37 mouse cellular contexts compared by ENCODE assay signal in genomic region chr13:98743214-98743613, GRCm38 (mm10). TPM values are rescaled to one million over a fixed set of nuclear protein-coding genes. Genes with fewer than 3 reads are reported as not detected.
"Had no signal": no experiment of that assay in that cellular context is flagged by ENCODE, and none has a peak within 500 bp of the region (broad histone marks: within the 10 kb centered on the region; RNA-seq: fewer than 3 reads in every experiment).

No protein-coding gene starts in this region.

- H3K9me3 ChIP-seq: heart, embryonic 10.5 days; heart, embryonic 12.5 days; heart, embryonic 13.5 days; heart, embryonic 15.5 days; hindbrain, embryonic 10.5 days; hindbrain, embryonic 12.5 days; hindbrain, embryonic 13.5 days; hindbrain, embryonic 15.5 days; intestine, embryonic 15.5 days; kidney, embryonic 15.5 days had no signal

- H3K27ac ChIP-seq: heart, embryonic 10.5 days; heart, embryonic 13.5 days; heart, embryonic 15.5 days; hindbrain, embryonic 10.5 days; hindbrain, embryonic 12.5 days; hindbrain, embryonic 13.5 days; hindbrain, embryonic 14.5 days; hindbrain, embryonic 15.5 days; hindbrain, postnatal 0 days; intestine, embryonic 15.5 days; kidney, embryonic 15.5 days; kidney, postnatal 0 days; layer of hippocampus, adult 2 months had no signal

- DNase-seq: heart, postnatal 10 days; heart, postnatal 14 days; heart, postnatal 36 days; heart, postnatal 4 days; kidney, adult 11 months; kidney, adult 18-20 months; kidney, adult 2 months; kidney, adult 8-10 months; kidney, adult 9 months; kidney, postnatal 10 days; kidney, postnatal 14 days; kidney, postnatal 25 days; kidney, postnatal 36 days; kidney, postnatal 4 days; layer of hippocampus, adult 9-11 months; layer of hippocampus, postnatal 36 days had no signal

- H3K4me3 ChIP-seq: heart, embryonic 10.5 days; heart, embryonic 12.5 days; heart, embryonic 13.5 days; heart, embryonic 15.5 days; hindbrain, embryonic 10.5 days; hindbrain, embryonic 12.5 days; hindbrain, embryonic 13.5 days; hindbrain, embryonic 15.5 days; intestine, embryonic 15.5 days; kidney, embryonic 15.5 days; layer of hippocampus, adult 2 months had no signal

- H3K9ac ChIP-seq: heart, embryonic 12.5 days; heart, embryonic 13.5 days; heart, embryonic 15.5 days; hindbrain, embryonic 12.5 days; hindbrain, embryonic 13.5 days; hindbrain, embryonic 14.5 days; hindbrain, embryonic 15.5 days; intestine, embryonic 15.5 days; kidney, embryonic 15.5 days had no signal

- ATAC-seq: hindbrain, embryonic 16.5 days; hindbrain, postnatal 0 days; inflammation-experienced regulatory T-cells, adult 6 months; intestine, embryonic 15.5 days; intestine, embryonic 16.5 days; intestine, postnatal 0 days had no signal

- H3K4me2 ChIP-seq: heart, embryonic 11.5 days; heart, embryonic 12.5 days; heart, embryonic 13.5 days; heart, embryonic 15.5 days; hindbrain, embryonic 12.5 days; hindbrain, embryonic 13.5 days; hindbrain, embryonic 14.5 days; hindbrain, embryonic 15.5 days; intestine, embryonic 15.5 days; kidney, embryonic 15.5 days had no signal

- H3K27me3 ChIP-seq: heart, embryonic 12.5 days; heart, embryonic 13.5 days; heart, embryonic 15.5 days; hindbrain, embryonic 12.5 days; hindbrain, embryonic 13.5 days; hindbrain, embryonic 15.5 days; intestine, embryonic 15.5 days; kidney, embryonic 15.5 days had no signal

- H3K4me1 ChIP-seq: heart, embryonic 10.5 days; heart, embryonic 12.5 days; heart, embryonic 13.5 days; heart, embryonic 15.5 days; hindbrain, embryonic 10.5 days; hindbrain, embryonic 12.5 days; hindbrain, embryonic 13.5 days; hindbrain, embryonic 15.5 days; intestine, embryonic 15.5 days; kidney, embryonic 15.5 days had no signal

RNA-seq across cellular contexts. Expression of gene Tmem171, which starts 48.6 kb away (rescaled TPM):
- total RNA-seq: hindbrain, postnatal 0 days; layer of hippocampus, postnatal 10 days had no signal
- polyA plus RNA-seq: hindbrain, embryonic 10.5 days; hindbrain, embryonic 11.5 days; hindbrain, embryonic 13.5 days; hindbrain, embryonic 14.5 days; hindbrain, embryonic 15.5 days; hindbrain, postnatal 0 days had no signal
